Mouse (Mus musculus): Measurements from ENCODE around the gene Nrde2. TPM values are rescaled to one million over a fixed set of nuclear protein-coding genes. Genes with fewer than 3 reads are reported as not detected.
"Not testable (repeated sequence)": the region's sequence is repeated elsewhere in the genome, so short reads cannot be mapped to it uniquely, and the experiment has no call there.

The Nrde2 gene
- polyA plus RNA-seq (2012; rRNA removed) = 9.0 and 10.3 TPM in 2 replicates

DNA sequence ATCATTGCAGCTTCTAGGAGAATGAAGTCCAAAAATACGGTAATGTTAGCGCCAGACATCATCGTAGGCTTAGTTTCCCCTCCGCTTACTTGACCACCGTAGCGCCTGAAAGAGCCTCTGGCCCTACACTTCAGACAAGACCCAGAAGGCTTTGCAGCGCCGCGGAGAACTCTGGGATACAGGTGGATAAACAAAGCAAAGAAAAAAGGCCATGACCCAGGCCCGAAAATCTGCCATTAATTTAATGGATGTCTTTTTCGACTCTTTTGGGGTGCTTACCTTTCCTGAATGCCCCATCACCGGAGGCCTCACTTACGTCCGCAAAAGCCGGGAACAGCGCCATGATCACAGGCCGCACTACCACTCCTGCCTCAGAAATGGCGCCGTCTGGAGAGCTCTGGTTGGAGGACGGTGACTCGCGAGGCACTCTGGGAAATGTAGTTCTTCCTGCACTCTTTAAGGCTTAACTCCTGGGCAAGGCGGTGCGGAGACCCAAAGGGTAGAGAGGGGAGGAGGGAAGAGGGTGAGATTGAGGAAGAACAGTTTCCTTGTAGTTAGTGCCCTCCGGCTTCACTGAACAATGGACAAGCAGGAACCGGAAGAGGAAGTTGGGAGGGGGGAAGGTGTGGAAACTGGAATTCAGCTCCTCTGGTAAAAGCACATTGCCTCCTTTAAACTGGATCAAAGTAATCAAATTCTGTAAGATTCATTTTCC is at the start of gene Nrde2:
Gene Nrde2, minus strand, starts transcription at position 393 of the 715 bp plus-strand sequence.
- peak; percentile 75 for DNase-seq (ENCODE audit: low read depth)

DNA sequence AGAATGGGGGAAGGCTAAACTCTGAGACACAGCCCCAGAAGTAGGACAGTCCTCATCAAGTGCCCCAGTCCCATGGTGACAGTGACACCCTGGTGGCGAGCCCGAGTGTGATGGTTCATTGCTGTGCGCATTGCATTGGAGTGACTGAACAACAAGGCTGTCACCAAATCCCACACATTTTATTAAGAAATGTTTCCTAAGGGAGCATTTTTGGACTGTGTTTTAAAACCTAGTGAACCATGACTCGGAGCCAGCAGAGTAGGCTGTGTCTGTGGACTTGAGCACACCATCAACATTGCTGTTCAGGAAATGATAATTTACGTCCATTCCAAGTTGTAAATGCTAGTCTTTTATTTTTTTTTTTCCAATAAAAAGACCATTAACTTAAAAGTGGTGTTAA is 47.5 kb upstream of the Nrde2 start:
- DNase-seq (ENCODE audit: low read depth) = no peak

DNA sequence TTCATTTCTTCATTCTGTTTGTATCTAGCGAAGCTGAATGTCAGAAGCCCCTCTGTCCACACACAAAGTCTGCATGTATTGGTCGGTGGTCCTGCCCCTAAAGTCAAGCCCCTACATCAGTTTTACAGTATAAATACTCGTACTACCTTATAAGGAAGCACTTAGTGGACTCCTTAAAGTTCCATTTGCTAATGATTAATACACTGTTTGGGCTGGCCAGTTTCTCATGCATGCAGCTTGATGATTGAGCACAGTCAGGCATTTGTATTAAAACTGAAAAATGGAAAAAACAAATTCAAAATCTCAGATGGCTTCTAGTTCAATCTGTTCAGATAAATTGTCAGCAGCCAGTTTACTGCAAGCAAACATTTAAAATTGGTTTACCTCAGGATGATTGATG is 47.1 kb upstream of the Nrde2 start:
- no peak for DNase-seq (ENCODE audit: low read depth)

DNA sequence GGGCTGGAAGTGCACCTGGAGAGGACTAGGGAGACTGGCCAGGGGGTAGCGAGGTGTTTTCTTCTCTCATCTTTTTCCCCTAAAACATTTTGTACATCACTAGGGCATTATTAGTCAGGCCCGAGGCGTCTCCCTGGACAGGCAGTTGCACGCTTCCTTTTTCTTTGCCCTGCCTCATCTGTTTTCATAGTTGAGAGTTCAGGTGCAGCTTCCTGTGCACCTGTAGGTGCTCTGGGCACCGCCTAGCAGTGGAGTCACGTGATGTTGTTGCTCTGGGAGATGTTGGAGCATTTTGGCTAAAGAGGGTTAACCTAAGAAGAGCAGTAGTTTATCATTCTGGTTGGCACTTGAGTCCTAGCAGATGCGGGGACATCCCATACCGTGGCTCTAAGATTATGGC is 45.7 kb upstream of the Nrde2 start:
- no peak for DNase-seq (ENCODE audit: low read depth)

DNA sequence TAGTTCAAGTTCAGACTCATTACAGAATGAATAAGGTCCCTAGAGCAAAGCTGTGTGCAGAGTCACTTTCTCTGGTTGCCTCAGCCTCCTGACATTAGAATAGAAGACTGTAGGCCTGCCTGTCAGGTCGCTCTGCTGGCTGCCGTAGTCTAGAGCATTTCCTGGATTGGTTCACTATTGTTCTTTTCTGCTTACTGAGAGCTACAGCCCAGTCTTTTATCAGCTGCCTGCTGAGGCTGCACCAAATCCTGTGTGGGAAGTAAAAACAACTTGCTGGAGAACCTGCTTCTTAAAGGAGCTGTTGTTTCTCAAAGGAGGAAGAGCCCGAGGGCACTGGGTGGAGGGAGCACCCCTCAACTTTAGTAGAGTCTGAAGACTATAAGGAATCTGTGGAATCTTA is 44.3 kb upstream of the Nrde2 start:
- no peak for DNase-seq (ENCODE audit: low read depth)

DNA sequence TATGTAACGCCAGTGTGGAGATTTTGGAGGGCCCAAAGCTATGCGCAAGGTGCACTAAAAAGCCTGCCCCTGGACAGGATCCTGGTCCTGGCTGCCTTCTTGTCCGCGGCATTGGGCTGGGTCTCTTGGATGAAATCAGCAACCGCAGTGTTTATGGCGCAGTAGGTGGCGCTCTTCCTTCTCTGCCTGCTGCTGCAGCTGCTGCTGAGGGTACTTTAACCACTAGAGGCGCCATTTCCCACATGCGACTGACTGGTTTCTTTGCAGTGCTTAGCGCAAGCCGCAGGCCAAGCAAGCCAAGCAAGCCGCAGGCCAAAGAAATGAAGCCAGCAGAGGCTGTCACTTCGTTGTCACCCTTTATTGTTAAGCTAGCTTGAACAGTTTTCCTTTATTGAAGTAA is 42.4 kb upstream of the Nrde2 start:
- DNase-seq (ENCODE audit: low read depth) = no peak

DNA sequence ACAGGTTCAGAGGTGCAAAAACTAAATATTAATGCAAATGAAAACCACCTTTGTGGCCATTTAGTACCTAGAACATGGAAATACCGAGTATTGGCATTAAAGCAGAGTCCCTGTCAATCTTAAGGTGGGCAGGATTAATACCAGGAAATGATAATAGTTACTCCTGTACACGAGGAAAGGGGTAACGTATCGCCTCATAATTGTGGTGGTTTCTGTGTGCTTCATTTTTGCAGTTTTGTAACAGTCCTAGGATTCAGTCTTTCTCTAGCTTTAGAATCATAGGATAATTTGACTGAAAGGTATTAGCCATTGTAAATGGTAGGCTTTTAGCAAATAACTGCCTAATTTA is 41.9 kb upstream of the Nrde2 start:
- DNase-seq (ENCODE audit: low read depth) = no peak

DNA sequence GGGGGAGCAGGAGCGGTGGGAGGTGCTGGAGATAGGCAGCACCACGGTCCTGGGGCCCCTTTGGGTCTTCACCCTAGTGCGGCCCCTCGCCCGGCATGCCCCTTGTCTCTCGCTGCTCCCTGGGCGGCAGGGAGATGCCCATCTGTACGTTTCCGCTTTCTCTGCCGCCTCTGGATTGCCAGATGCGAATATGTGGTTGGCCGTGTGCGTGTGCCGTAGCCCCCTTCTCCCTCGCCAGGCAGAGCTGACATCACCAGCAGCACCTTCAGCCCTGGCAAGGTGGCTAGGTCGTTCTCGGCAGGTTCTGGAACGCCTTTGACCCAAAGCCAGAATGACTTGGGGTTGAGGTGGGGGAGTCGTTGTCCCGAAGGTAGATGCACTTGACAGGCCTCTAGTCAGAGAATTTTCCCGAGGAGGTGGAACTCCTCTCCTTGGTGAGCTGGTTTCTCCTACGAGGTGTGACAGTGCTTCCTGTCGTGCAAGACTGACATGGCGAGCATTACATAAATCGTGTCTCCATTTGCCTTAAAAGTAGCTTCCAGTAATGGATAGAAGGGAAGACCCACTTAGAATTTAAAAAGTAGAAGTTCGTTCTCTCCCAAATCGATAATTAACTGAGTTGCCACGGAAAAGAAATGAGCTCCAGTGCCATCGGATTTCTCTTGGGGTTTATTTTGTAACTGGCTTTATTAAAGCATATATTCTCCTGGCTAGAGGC is 41.4 kb upstream of the Nrde2 start:
- DNase-seq (ENCODE audit: low read depth) = no peak

DNA sequence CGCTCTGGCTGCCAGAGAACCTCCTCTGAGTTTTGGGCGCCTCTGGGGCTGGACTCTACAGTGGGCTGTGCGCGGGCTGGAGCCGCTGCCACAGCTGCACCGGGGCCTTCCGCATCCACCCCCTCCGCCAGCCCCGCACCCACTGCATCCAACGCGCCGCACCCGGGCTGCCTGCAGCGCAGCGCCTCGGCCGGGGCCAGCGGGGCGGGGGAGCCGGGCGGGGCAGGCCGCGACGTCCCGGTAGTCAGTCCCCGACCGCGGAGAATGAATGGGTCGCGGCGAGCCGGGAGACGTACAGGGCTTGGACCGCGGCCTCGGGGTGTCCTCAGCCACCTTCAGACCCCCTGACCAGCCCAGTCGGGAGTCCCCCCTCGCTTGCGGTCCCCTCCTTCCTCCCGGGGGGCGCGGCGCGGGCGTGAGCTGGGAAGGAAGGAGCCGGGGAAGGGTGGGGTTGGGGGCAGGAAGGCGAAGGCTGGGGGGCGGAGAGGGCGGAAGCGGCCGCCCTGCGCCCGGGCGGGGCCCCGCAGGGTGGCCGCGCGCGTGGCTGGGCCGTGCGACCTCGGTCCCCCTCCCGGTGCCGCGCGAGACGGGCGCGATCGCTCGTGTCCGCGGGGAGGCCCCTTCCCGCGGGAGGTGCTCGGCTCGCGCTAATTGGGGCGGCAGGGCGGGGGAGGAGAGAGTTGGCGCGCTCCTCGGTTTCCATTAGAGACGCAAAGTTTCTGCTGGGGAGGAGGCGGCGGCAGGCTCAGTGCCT is 40.6 kb upstream of the Nrde2 start:
- DNase-seq (ENCODE audit: low read depth) = no peak

DNA sequence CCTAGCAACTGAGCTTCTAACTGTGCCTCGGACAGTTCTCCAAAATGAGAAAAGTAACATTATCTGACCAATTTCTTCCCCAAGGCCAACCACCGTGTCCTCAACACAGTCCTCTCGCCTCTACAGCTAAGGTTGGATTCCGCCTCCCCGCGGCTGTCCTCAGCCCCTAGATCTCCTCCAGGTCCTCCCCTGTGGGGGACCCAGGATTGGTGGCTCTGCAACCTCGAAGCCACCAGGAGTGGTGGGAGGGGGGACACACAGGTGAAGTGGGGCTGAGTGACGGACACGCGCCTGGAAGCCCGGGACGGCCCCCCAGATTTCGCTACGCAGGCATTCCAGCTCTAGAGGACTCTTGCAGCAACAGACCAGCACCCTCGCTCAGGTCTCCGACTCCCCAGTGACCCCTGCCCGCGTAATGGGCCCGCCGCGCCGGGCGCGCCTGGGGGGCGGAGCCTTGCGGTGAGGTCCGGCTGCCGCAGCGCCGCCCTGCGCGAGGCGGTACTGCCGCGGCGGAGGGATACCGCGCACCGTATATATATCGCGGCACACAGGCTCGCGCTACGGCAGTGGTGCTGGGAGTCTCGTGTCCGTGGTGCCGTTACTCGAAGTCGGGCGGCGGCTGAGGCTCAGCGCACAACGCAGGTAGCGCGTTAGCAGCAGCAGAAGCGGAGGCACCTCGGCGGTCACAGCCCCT is 39.7 kb upstream of the Nrde2 start, which contains the start of gene Calm1:
Gene Calm1, plus strand, starts transcription at position 469 of the 694 bp plus-strand sequence.
- no peak for DNase-seq (ENCODE audit: low read depth)

DNA sequence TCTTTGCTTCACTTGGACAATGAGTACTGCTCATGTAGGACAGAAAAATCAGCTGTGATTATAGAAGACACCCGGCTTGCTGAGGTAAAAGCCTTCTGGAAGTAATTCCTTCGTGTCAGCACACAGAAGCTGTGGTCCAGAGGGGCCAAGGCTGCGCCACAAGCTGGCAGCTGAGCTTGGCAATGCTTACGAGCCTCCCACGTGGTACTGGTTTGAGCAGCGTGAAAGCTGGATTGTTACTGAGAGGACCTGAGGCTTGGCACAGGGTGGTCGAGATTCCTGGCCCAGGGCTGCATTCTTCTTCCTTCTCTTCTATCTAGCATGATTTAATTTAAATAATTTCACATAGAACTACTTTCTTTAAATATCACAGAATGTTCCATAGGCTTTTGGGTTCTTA is 37.3 kb upstream of the Nrde2 start:
- no peak for DNase-seq (ENCODE audit: low read depth)

DNA sequence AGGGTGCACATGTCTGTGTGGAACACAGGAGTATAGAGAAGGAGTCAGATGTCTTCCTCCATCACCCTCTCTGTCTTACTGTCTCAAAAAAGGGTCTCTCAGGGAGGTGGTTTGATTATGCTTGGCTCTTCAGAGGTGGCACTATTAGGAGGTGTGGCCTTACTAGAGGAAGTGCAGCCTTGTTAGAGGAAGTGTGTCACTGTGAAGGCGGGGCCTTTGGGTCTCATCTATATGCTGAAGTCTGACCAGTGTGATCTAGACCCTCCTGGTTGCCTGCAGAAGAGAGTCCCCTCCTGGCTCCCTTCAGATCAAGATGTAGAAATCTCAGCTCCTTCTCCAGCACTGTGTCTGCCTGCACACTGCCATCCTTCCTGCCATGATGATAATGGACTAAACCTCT is 34.7 kb upstream of the Nrde2 start:
- DNase-seq (ENCODE audit: low read depth) = no peak

DNA sequence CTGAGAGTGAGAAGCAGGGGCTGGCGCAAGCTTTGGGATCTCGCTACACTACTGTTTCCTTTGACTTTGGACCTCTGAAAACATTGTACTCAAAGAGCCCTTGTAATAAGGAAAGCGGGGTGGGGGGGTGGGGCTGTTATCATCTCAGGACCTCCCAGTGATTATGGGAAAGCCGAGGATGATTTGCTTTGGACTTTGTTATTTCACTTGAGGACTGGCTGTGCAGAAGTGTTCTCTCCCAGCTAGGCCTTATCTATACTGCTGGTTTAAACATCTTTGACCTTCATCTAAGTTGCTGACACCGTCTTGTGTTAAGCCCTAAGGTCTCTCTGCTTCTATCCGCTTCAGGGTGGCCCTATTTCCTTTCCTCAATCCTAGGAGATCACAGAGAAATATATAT is 31.3 kb upstream of the Nrde2 start:
- no peak for DNase-seq (ENCODE audit: low read depth)

DNA sequence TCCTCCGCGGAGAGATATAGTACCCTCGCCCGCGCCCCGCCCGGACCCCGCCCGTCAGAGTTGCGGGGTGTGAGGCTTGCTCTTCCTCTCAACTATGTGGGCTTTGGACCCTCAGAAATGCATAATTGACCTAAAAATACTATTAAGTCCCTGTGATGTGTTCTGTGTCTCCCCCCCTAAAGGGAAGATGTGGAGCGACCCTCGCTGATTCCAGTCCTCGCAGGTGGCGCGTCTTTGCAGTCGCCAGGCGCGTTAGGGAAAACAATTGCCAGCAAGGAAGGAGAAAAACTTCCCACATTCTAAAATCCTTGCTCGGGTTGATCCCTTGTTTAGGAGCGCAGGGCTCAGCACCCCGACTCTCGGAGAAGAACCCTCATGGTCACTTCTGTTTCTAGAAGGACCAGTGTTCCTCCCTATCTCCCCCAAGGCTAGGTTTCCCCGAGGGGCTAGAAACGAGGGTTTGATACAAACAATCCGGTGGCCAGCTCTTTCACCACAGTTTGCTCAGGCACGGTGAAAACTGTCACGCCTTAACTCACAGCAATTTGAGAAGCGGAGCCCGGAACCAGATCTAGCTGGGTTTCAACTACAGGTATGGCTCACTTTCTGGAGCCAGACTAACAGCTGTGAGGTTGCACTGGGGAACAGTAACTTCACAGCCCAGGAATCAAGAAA is 28.4 kb upstream of the Nrde2 start:
- no peak for DNase-seq (ENCODE audit: low read depth)

DNA sequence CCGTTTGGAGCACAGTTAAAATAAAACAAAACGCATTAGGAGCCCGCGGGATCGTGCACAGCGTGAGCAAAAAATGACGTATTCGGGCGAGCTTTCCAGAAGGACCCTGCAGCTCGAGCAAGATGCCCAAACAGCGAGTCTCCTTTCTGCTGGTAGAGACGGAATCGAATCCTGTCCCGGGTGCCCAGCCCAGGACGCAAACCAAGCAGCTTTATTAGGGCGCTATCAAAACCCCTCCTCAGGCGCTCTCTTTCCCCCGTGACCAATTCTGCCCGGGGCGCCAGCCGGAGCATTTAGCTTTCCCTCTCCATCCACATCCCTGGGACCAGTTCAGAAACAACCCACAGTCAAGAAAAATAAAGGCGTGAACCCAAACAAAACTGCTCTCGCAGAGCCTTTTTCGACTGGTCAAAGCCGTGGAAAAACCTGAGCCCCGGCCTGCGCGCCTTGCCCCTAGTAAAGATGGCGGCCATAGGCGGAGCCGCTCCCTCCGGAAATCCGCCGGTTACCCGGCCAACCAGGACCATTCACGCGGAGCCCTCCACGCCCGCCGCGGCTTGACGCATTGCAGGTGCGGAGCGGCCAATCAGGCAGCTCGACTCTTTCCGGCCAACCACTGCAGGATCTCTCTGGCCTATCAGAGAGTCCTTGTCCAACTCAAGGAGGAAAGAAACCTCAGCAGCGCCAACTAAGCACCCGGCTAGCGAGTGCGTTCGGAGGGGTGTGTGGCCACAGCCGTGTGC is 27.7 kb upstream of the Nrde2 start:
- DNase-seq (ENCODE audit: low read depth) = peak; percentile 95

DNA sequence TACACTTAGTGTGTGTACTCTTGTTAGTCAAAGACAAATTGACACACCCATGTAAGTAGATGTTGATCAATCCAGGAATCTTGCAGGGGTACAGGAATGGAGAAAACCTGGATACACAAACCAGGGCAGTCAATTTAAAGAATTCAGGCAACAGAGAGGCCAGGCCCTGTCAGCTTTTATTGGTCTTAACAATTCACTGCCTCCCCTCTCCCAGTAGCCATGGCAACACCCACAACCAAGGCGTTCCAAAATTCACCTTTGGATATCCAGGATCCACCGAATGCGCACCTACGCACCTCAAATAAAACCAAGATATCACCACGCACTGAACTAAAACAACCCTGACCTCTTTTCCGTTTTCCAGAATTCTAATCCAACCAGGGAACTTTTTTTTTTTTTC is 26.9 kb upstream of the Nrde2 start:
- no peak for DNase-seq (ENCODE audit: low read depth)

DNA sequence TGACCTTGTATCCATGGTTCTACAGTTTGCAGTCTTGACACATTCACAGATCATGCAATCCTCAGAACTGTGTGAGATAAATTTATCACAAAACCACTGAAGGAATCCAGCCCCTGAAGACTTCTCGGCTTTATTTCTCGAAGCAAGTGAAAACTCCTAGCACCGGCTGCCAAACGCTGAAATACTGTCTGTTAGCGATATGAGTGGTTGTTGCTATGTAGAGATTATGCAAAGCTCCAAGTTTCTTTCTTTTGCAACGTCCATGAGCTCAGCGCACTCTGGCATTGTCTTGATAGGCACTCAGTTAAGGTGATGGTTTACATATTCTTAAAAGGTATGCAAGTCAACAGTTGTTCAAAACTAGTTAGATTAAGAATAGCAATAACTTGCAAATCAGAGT is 26.4 kb upstream of the Nrde2 start:
- DNase-seq (ENCODE audit: low read depth) = no peak

DNA sequence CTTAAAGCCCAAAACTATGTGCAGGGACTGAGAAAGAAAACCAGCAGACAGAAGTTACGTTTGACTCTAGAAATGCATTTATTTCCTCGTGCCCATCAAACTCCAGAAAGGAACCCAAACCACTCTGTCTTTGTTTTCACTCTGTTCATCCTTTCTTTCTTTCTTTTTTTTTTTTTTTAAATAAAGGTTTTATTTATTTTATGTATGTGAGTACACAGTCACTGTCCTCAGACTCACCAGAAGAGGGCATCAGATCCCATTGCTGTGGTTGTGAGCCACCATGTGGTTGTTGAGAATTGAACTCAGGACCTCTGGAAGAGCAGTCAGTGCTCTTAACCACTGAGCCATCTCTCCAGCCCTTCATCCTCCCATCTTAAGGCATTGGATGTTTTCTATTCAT is 25.5 kb upstream of the Nrde2 start:
- not testable (repeated sequence) for DNase-seq (ENCODE audit: low read depth)

DNA sequence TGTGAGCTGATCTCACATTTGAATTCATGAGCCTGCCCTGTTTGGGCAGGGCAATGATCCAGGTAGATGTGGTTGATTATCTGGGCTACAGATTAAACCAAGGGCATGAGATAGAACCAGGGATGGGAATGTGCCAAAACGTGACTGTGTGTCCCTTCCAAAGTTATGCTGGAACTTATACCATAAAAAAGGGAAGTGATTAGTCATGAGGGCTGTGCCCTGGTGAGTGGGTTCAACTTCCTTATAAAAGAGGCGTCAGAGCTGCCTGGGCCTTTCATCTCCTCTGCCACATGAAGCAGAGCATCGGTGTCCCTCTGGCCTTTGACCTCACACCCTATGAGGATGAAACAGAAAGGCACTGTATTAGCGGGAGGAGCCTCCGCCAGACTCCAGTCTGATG is 24.5 kb upstream of the Nrde2 start:
- no peak for DNase-seq (ENCODE audit: low read depth)

DNA sequence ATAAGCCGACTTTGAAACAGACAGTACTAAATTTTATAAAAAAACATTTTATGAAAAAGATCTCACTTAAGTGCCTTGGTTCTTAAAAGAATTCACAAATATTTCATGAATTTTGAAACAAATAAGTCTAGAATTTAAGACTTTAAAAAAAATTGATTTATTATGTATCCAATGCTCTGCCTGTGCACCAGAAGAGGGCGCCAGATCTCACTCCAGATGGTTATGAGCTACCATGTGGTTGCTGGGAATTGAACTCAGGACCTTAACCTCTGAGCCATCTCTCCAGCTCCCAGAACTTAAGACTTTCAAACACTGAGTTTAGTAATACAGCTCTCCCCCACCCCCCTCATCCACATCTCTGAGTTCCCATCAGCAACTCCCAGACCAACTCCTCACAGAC is 23.2 kb upstream of the Nrde2 start:
- no peak for DNase-seq (ENCODE audit: low read depth)

DNA sequence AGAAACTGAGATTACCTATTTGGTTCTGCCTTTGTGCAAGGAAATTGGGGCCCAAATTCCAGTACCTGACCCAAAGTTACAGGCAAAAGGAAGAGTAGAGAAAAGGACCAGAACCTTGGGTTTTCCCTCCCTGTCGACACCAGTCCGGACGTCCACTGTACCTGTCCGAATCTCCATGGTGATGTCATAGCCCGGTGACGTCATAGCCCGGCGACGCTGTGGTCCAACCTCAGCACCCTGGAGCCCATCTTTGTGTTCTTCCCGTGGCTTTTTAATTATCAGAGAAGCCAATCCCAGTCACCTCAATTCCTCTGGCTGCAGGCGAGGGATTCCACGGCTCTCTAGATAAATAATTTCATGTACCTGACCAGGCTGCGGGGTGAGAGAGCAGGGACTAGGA is 21.3 kb upstream of the Nrde2 start:
- DNase-seq (ENCODE audit: low read depth) = no peak

Measured in gonadal fat pad, adult 2 months (tissue).